Mouse (Mus musculus): ENCODE data around the gene Tmem210. TPM values are rescaled to one million over a fixed set of nuclear protein-coding genes. Genes with fewer than 3 reads are reported as not detected.

Gene Tmem210
- polyA plus RNA-seq, 1 experiment from 2014 or later, result not detected

DNA sequence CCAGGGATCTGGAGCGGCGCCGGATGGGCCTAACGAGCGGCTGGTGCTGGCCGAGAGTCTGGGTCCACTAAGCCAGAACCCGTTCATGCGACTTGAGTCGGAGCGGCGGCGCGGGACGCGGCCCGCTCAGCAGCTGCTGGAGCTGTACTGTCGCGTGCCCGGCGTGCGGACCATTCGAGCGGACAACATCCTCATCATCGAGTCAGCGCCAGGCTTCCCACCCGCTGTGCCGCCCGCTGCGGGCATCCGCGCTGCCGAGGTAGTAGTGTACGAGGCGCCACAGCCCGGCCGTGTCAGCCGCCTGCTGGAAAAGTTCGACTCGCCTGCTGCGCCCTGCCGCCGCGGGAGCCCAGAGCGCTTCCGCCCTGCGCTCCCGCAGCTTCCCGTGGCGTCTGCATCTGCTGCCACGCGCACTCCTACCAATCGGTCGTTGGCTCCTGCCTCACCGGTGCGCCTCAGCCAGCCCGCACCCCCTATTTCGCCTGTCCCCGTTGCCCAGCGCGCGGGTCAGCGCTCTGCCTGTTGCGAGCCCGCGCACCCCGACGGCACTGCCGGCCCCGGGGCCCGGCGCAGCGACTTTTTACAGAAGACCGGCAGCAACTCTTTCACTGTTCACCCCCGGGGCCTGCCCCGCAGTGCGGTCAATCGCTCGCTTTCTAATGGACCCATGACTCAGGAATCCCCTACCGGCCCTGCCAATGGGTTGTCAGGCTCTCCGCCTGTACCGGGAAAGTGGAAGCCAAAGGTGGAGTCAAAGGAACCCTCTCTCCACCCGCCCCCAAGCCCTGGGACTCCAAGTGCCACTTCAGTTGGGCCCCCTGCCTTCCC, 24.9 kb upstream of the Tmem210 start:
- no peaks in the 10 kb centered on the region for H3K36me3 ChIP-seq (ENCODE audit: control insufficient read depth, insufficient read depth, low read length)
- H3K9me3 ChIP-seq (ENCODE audit: control insufficient read depth, low read length), result no peaks in the 10 kb centered on the region
- H3K4me2 ChIP-seq (ENCODE audit: low read length), result peak overlapping the region; percentile 100
- H3K9ac ChIP-seq (replicated peaks; ENCODE audit: low read length), result peak overlapping the region; percentile 68
- peaks cover 47% of the 10 kb centered on the region for H3K4me1 ChIP-seq (ENCODE audit: control insufficient read depth, insufficient read depth, low read length)
- peak; percentile 21 for ATAC-seq (ENCODE audit: low FRiP score, low TSS enrichment)
- DNase-seq, result peak; percentile 71
- H3K27me3 ChIP-seq (ENCODE audit: control insufficient read depth, insufficient read depth, low read length), result peaks cover 9% of the 10 kb centered on the region
- WGBS, result under 1% methylated on average over 82 of the region's 82 CpGs
- peak overlapping the region; percentile 74 for H3K27ac ChIP-seq (replicated peaks; ENCODE audit: low read depth, low read length)
- peak overlapping the region; percentile 80 for H3K4me3 ChIP-seq (replicated peaks; ENCODE audit: low read depth, low read length)

- Histone ChIP-seq H3K9ac (replicated peaks; ENCODE audit: low read length) (peak overlapping the region; percentile 68), H3K36me3 (ENCODE audit: control insufficient read depth, insufficient read depth, low read length) (peaks cover 7% of the 10 kb centered on the region), H3K4me1 (ENCODE audit: control insufficient read depth, insufficient read depth, low read length) (peaks cover 47% of the 10 kb centered on the region), H3K27ac (replicated peaks; ENCODE audit: low read depth, low read length) (no peak overlapping the region), H3K27me3 (ENCODE audit: control insufficient read depth, insufficient read depth, low read length) (peaks cover 9% of the 10 kb centered on the region), H3K9me3 (ENCODE audit: control insufficient read depth, low read length) (no peaks in the 10 kb centered on the region), H3K4me3 (replicated peaks; ENCODE audit: low read depth, low read length) (peak overlapping the region; percentile 80), H3K4me2 (ENCODE audit: low read length) (peak overlapping the region; percentile 100)
- DNase-seq, result no peak
- ATAC-seq (ENCODE audit: low FRiP score, low TSS enrichment), result no peak
- WGBS, result 18% methylated on average over 12 of the region's 12 CpGs
Measured at GRCm38 (mm10) chr2:25263623-25264285, 24.2 kb upstream of the Tmem210 start.

DNA sequence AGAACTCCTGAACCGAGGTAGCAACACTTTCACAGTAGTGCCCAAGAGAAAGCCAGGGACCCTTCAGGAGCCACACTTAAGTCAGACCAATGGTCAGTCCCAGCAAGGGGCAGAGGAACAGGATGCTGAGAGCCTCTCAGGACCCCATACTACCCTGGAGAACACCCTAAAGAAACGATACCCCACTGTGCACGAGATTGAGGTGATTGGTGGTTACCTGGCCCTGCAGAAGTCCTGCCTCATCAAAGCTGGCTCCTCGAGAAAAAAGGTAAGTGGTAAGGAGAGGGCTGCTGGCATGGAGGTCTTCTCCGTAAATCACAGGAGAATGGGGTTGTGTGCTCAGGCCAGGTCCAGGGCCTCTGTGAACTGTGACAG, 23.7 kb upstream of the Tmem210 start:
- Histone ChIP-seq H3K9me3 (ENCODE audit: control insufficient read depth, low read length) (no peaks in the 10 kb centered on the region), H3K27me3 (ENCODE audit: control insufficient read depth, insufficient read depth, low read length) (peaks cover 9% of the 10 kb centered on the region), H3K9ac (replicated peaks; ENCODE audit: low read length) (no peak overlapping the region; the same call in 1 of the 2 replicates), H3K4me2 (ENCODE audit: low read length) (peak overlapping the region; percentile 100), H3K36me3 (ENCODE audit: control insufficient read depth, insufficient read depth, low read length) (peaks cover 12% of the 10 kb centered on the region), H3K27ac (replicated peaks; ENCODE audit: low read depth, low read length) (no peak overlapping the region), H3K4me1 (ENCODE audit: control insufficient read depth, insufficient read depth, low read length) (peaks cover 47% of the 10 kb centered on the region), H3K4me3 (replicated peaks; ENCODE audit: low read depth, low read length) (no peak overlapping the region; the same call in 1 of the 2 replicates)
- ATAC-seq (ENCODE audit: low FRiP score, low TSS enrichment) (no peak), DNase-seq (no peak)
- 77% methylated on average over 5 of the region's 5 CpGs for WGBS

DNA sequence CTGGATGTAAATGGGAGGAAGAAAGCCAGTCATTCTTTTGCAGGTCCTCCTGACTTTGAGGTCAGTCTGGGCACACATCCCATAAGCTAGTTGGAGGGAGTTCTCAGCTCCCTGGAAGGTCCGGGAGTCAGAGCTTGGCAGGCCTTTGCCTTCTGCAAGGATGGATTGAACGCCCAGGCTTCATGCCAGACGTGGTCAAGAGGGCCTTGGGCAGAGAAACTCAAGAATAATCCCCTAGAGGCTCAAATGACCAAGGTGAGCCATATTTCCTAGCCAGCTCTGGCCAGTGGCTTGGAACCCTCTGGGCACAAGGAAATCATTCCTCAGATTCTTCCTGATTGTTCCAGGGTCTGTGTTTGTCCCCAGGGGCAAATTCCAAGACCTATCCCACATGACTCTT, 23.1 kb upstream of the Tmem210 start:
- H3K4me3 ChIP-seq (replicated peaks; ENCODE audit: low read depth, low read length), result 0 out of 2 replicates have a peak overlapping the region, but pooled peaks have one; percentile 12
- 73% methylated on average over 3 of the region's 3 CpGs for WGBS
- ATAC-seq (ENCODE audit: low FRiP score, low TSS enrichment), result no peak
- H3K4me1 ChIP-seq (ENCODE audit: control insufficient read depth, insufficient read depth, low read length), result peaks cover 47% of the 10 kb centered on the region
- no peaks in the 10 kb centered on the region for H3K9me3 ChIP-seq (ENCODE audit: control insufficient read depth, low read length)
- no peak overlapping the region for H3K27ac ChIP-seq (replicated peaks; ENCODE audit: low read depth, low read length)
- DNase-seq, result no peak
- H3K36me3 ChIP-seq (ENCODE audit: control insufficient read depth, insufficient read depth, low read length), result peaks cover 18% of the 10 kb centered on the region
- no peak overlapping the region; the same call in 1 of the 2 replicates for H3K9ac ChIP-seq (replicated peaks; ENCODE audit: low read length)
- peak overlapping the region; percentile 100 for H3K4me2 ChIP-seq (ENCODE audit: low read length)
- peaks cover 9% of the 10 kb centered on the region for H3K27me3 ChIP-seq (ENCODE audit: control insufficient read depth, insufficient read depth, low read length)

DNA sequence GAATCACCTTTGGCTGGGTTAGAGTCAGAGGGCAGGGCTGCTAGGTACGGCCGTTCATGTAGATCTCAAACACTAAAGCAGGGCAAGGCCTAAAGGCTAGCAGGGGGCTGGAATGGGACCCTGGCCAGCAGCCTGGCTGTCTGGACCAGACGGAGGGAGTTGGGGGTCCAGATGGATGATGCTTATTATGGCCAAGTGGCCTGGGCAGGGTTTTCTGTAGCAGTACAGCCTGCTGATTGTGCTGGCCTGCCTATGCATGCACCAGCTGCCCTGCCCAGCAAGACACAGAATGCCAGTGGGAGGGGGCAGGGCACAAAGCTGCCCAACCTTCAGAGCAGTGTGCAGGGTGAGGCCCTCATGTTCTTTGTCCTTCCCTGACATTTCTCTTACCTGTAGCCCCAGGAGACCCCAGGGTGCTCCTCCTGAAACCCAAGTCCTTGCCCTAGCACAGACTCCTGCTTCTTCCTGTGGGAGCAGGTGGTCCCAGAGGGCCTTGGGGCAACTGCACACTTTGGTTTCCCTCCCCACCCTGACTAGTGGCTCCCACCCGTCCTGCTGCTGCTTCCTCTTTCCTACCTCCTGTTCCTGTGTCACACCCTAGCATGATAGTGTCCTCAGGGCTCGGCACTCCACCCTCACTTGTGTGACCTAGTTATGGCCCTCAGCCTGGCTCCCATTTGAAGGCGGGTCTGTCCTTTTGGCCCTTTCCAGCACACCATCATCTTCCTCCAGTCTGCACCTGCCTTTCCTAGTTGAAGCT, 21.9 kb upstream of the Tmem210 start:
- no peaks in the 10 kb centered on the region for H3K9me3 ChIP-seq (ENCODE audit: control insufficient read depth, low read length)
- WGBS, result 70% methylated on average over 6 of the region's 6 CpGs
- peaks cover 9% of the 10 kb centered on the region for H3K27me3 ChIP-seq (ENCODE audit: control insufficient read depth, insufficient read depth, low read length)
- no peak for ATAC-seq (ENCODE audit: low FRiP score, low TSS enrichment)
- H3K4me3 ChIP-seq (replicated peaks; ENCODE audit: low read depth, low read length), result no peak overlapping the region
- no peak overlapping the region for H3K27ac ChIP-seq (replicated peaks; ENCODE audit: low read depth, low read length)
- no peak for DNase-seq
- H3K4me2 ChIP-seq (ENCODE audit: low read length), result peak overlapping the region; percentile 100
- peak overlapping the region; percentile 31; the same call in 1 of the 2 replicates for H3K9ac ChIP-seq (replicated peaks; ENCODE audit: low read length)
- peaks cover 27% of the 10 kb centered on the region for H3K36me3 ChIP-seq (ENCODE audit: control insufficient read depth, insufficient read depth, low read length)
- peaks cover 53% of the 10 kb centered on the region for H3K4me1 ChIP-seq (ENCODE audit: control insufficient read depth, insufficient read depth, low read length)

GRCm38 (mm10) chr2:25266720-25267119, 21.2 kb upstream of the Tmem210 start:
- peaks cover 27% of the 10 kb centered on the region for H3K36me3 ChIP-seq (ENCODE audit: control insufficient read depth, insufficient read depth, low read length)
- 50% methylated on average over 2 of the region's 2 CpGs for WGBS
- H3K4me3 ChIP-seq (replicated peaks; ENCODE audit: low read depth, low read length), result no peak overlapping the region
- 0 out of 2 replicates have a peak overlapping the region, but pooled peaks have one; percentile 52 for H3K27ac ChIP-seq (replicated peaks; ENCODE audit: low read depth, low read length)
- DNase-seq, result peak; percentile 35
- peak overlapping the region; percentile 16; the same call in 1 of the 2 replicates for H3K9ac ChIP-seq (replicated peaks; ENCODE audit: low read length)
- peaks cover 59% of the 10 kb centered on the region for H3K4me1 ChIP-seq (ENCODE audit: control insufficient read depth, insufficient read depth, low read length)
- no peaks in the 10 kb centered on the region for H3K9me3 ChIP-seq (ENCODE audit: control insufficient read depth, low read length)
- no peak for ATAC-seq (ENCODE audit: low FRiP score, low TSS enrichment)
- H3K27me3 ChIP-seq (ENCODE audit: control insufficient read depth, insufficient read depth, low read length), result peaks cover 9% of the 10 kb centered on the region
- peak overlapping the region; percentile 100 for H3K4me2 ChIP-seq (ENCODE audit: low read length)

GRCm38 (mm10) chr2:25267241-25267640, 20.7 kb upstream of the Tmem210 start:
- 0 out of 2 replicates have a peak overlapping the region, but pooled peaks have one; percentile 52 for H3K27ac ChIP-seq (replicated peaks; ENCODE audit: low read depth, low read length)
- peak overlapping the region; percentile 16; the same call in 1 of the 2 replicates for H3K9ac ChIP-seq (replicated peaks; ENCODE audit: low read length)
- ATAC-seq (ENCODE audit: low FRiP score, low TSS enrichment) (no peak), DNase-seq (no peak)
- no peak overlapping the region for H3K4me3 ChIP-seq (replicated peaks; ENCODE audit: low read depth, low read length)
- peaks cover 27% of the 10 kb centered on the region for H3K36me3 ChIP-seq (ENCODE audit: control insufficient read depth, insufficient read depth, low read length)
- H3K4me2 ChIP-seq (ENCODE audit: low read length), result peak overlapping the region; percentile 100
- H3K9me3 ChIP-seq (ENCODE audit: control insufficient read depth, low read length), result no peaks in the 10 kb centered on the region
- peaks cover 9% of the 10 kb centered on the region for H3K27me3 ChIP-seq (ENCODE audit: control insufficient read depth, insufficient read depth, low read length)
- H3K4me1 ChIP-seq (ENCODE audit: control insufficient read depth, insufficient read depth, low read length), result peaks cover 59% of the 10 kb centered on the region

DNA sequence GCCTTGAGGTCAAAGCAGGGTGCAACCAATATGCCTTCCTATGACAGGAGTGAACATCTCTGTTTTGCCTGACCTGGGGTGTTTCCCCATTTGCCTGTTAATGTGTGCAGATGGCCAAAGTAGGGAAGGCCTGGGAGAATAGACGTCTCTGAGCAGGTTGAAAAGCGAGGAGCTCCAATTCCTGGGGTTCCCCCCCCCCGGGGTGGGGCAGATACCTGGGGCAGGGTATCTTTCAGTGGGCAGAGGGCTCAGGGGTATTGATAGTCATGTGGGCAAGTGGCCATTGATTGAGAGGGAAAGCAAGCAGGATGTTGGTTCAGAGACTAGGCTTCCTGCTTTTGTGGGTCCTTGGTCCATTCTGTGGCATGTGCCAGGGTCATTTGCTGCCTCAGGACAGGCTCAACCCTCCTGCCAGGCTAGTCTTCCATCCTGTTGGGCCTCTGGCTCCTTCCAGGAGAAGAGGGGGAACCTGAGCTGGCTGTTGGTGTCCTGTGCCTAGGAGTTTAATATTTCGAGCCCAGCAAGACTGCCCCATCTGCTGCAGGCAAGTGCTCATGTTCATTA, 20.1 kb upstream of the Tmem210 start:
- no peaks in the 10 kb centered on the region for H3K9me3 ChIP-seq (ENCODE audit: control insufficient read depth, low read length)
- H3K27me3 ChIP-seq (ENCODE audit: control insufficient read depth, insufficient read depth, low read length), result peaks cover 9% of the 10 kb centered on the region
- peaks cover 27% of the 10 kb centered on the region for H3K36me3 ChIP-seq (ENCODE audit: control insufficient read depth, insufficient read depth, low read length)
- H3K4me2 ChIP-seq (ENCODE audit: low read length), result no peak overlapping the region
- no peak overlapping the region for H3K27ac ChIP-seq (replicated peaks; ENCODE audit: low read depth, low read length)
- DNase-seq (no peak), ATAC-seq (ENCODE audit: low FRiP score, low TSS enrichment) (no peak)
- H3K4me3 ChIP-seq (replicated peaks; ENCODE audit: low read depth, low read length), result no peak overlapping the region
- peaks cover 60% of the 10 kb centered on the region for H3K4me1 ChIP-seq (ENCODE audit: control insufficient read depth, insufficient read depth, low read length)
- no peak overlapping the region for H3K9ac ChIP-seq (replicated peaks; ENCODE audit: low read length)
- WGBS, result 78% methylated on average over 4 of the region's 4 CpGs

Data from midbrain, embryonic 14.5 days (tissue).